In the genomic region with DNA sequence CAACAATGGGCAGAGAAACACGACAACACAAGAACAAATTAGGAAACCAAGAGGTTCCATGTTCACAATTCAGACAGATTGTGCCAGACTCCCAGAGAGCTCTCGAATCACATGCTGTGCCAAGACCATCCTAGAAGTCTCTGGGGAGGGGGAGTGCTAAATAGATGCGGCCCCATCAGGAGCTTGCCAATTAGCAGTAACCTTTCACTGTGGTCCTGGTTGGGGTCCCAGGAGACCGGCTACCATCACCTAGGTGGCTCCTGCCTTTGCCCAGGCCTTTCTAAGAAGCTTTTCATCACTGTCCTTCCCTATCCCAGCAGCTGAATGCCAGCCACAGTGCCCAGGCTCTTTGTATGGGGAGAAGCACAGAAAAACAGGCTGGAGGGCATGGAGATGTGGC, we compare ENCODE assay signal across 9 mouse cellular contexts. TPM values are rescaled to one million over a fixed set of nuclear protein-coding genes. Genes with fewer than 3 reads are reported as not detected.
A peak's percentile ranks its signal among the peaks of the same experiment; 100 is the strongest.
DNase-seq lines count a peak whose midpoint lies in the region; ATAC-seq lines count a peak whose summit lies in the region.
"Had no signal": no experiment of that assay in that cellular context is flagged by ENCODE, and none has a peak within 500 bp of the region (broad histone marks: within the 10 kb centered on the region; RNA-seq: fewer than 3 reads in every experiment).

No protein-coding gene starts in this region.

- peak overlapping the region; percentile 10; the same call in 1 of the 2 replicates for H3K4me3 ChIP-seq in liver, embryonic 11.5 days (ENCODE audit: low read depth, low read length)
- H3K4me3 ChIP-seq in forebrain, embryonic 14.5 days (ENCODE audit: low read depth, low read length) = no peak overlapping the region
- H3K4me3 ChIP-seq in liver, embryonic 12.5 days = no peak overlapping the region
- no peak overlapping the region for H3K4me3 ChIP-seq in neural tube, embryonic 14.5 days (ENCODE audit: low read depth, low read length)

- H3K9me3 ChIP-seq in liver, embryonic 11.5 days (ENCODE audit: control insufficient read depth, low read length) = no peaks in the 10 kb centered on the region
- H3K9me3 ChIP-seq in forebrain, embryonic 14.5 days (replicated peaks; ENCODE audit: control insufficient read depth, low read length) = no peaks in the 10 kb centered on the region
- H3K9me3 ChIP-seq in liver, embryonic 12.5 days (replicated peaks) = no peaks in the 10 kb centered on the region
- H3K9me3 ChIP-seq in neural tube, embryonic 14.5 days (ENCODE audit: control insufficient read depth, low read length) = no peaks in the 10 kb centered on the region

- DNase-seq in liver, embryonic 11.5 days (ENCODE audit: low spot score) = no peak
- no peak for DNase-seq in liver
- DNase-seq in forebrain, embryonic 14.5 days (ENCODE audit: low spot score) = peak; percentile 78
- no peak for DNase-seq in spleen, postnatal 4 days (ENCODE audit: low spot score in 2 of 2)
- DNase-seq in Muller cell, postnatal 12 days (ENCODE audit: inconsistent ontology term) = no peak
- DNase-seq: lung, adult 18-20 months had no signal

- peak overlapping the region; percentile 57 for H3K4me2 ChIP-seq in liver, embryonic 11.5 days
- peak overlapping the region; percentile 25 for H3K4me2 ChIP-seq in forebrain, embryonic 14.5 days (ENCODE audit: low read length)
- H3K4me2 ChIP-seq in liver, embryonic 12.5 days = peak overlapping the region; percentile 56
- peak overlapping the region; percentile 30; the same call in 1 of the 2 replicates for H3K4me2 ChIP-seq in neural tube, embryonic 14.5 days (ENCODE audit: low read depth, low read length)

- peaks cover 4% of the 10 kb centered on the region; the same call in 1 of the 2 replicates for H3K36me3 ChIP-seq in liver, embryonic 11.5 days (ENCODE audit: control insufficient read depth, insufficient read depth, low read length)
- H3K36me3 ChIP-seq in forebrain, embryonic 14.5 days (ENCODE audit: control insufficient read depth, insufficient read depth, low read length) = no peaks in the 10 kb centered on the region
- H3K36me3 ChIP-seq in liver, embryonic 12.5 days = peaks cover 25% of the 10 kb centered on the region
- no peaks in the 10 kb centered on the region for H3K36me3 ChIP-seq in neural tube, embryonic 14.5 days (ENCODE audit: control insufficient read depth, insufficient read depth, low read length)

- peak overlapping the region; percentile 75; the same call in 1 of the 2 replicates for H3K27ac ChIP-seq in liver, embryonic 11.5 days (ENCODE audit: low read depth, low read length)
- peak overlapping the region; percentile 92 for H3K27ac ChIP-seq in forebrain, embryonic 14.5 days (ENCODE audit: low read depth, low read length)
- peak overlapping the region; percentile 79 for H3K27ac ChIP-seq in liver, embryonic 12.5 days
- peak overlapping the region; percentile 80 for H3K27ac ChIP-seq in neural tube, embryonic 14.5 days (ENCODE audit: low read depth, low read length)

- H3K27me3 ChIP-seq in liver, embryonic 11.5 days (replicated peaks; ENCODE audit: control insufficient read depth, insufficient read depth, low read length) = no peaks in the 10 kb centered on the region
- no peaks in the 10 kb centered on the region for H3K27me3 ChIP-seq in forebrain, embryonic 14.5 days (replicated peaks; ENCODE audit: control insufficient read depth, insufficient read depth, low read length)
- H3K27me3 ChIP-seq in liver, embryonic 12.5 days (replicated peaks) = no peaks in the 10 kb centered on the region
- H3K27me3 ChIP-seq in neural tube, embryonic 14.5 days (ENCODE audit: control insufficient read depth, insufficient read depth, low read length) = no peaks in the 10 kb centered on the region

- H3K4me1 ChIP-seq in liver, embryonic 11.5 days (replicated peaks; ENCODE audit: control insufficient read depth, insufficient read depth, low read length) = peaks cover 45% of the 10 kb centered on the region
- peaks cover 29% of the 10 kb centered on the region for H3K4me1 ChIP-seq in forebrain, embryonic 14.5 days (ENCODE audit: control insufficient read depth, insufficient read depth, low read length)
- peaks cover 69% of the 10 kb centered on the region for H3K4me1 ChIP-seq in liver, embryonic 12.5 days
- H3K4me1 ChIP-seq in neural tube, embryonic 14.5 days (ENCODE audit: control insufficient read depth, insufficient read depth, low read length) = peaks cover 25% of the 10 kb centered on the region

- WGBS in liver, embryonic 11.5 days = 58% methylated on average over 4 of the region's 4 CpGs
- 8% methylated on average over 4 of the region's 4 CpGs for WGBS in forebrain, embryonic 14.5 days
- WGBS in liver, embryonic 12.5 days (ENCODE audit: insufficient replicate concordance) = 65% methylated on average over 4 of the region's 4 CpGs
- 25% methylated on average over 4 of the region's 4 CpGs for WGBS in neural tube, embryonic 14.5 days

- peak overlapping the region; percentile 65 for H3K9ac ChIP-seq in liver, embryonic 11.5 days (ENCODE audit: low read depth, low read length)
- peak overlapping the region; percentile 49 for H3K9ac ChIP-seq in forebrain, embryonic 14.5 days (ENCODE audit: low read length)
- H3K9ac ChIP-seq in liver, embryonic 12.5 days = peak overlapping the region; percentile 68
- 0 out of 2 replicates have a peak overlapping the region, but pooled peaks have one; percentile 37 for H3K9ac ChIP-seq in neural tube, embryonic 14.5 days (replicated peaks; ENCODE audit: low read depth, low read length)

- ATAC-seq in liver, embryonic 11.5 days (replicated peaks; ENCODE audit: low FRiP score) = no peak
- peak; percentile 69 for ATAC-seq in forebrain, embryonic 14.5 days
- ATAC-seq in liver, embryonic 12.5 days = no peak
- ATAC-seq in neural tube, embryonic 14.5 days (ENCODE audit: low read depth) = peak; percentile 7; the same call in 1 of the 2 replicates

RNA-seq across cellular contexts. Expression of gene 4930404H24Rik, which starts 8.5 kb away (rescaled TPM):
- not detected in 2 replicates for polyA plus RNA-seq in liver, embryonic 11.5 days (2014; fragmentation: Nextera tagmentation; extraction: Ambion mirVana)
- polyA plus RNA-seq in forebrain, embryonic 14.5 days (2014; fragmentation: Nextera tagmentation; extraction: Ambion mirVana) = not detected in 2 replicates
- not detected in 2 replicates for polyA plus RNA-seq in liver, embryonic 12.5 days (2016; fragmentation: Nextera tagmentation; extraction: Ambion mirVana)
- polyA plus RNA-seq in neural tube, embryonic 14.5 days (2014; fragmentation: Nextera tagmentation; extraction: Ambion mirVana) = not detected in 2 replicates
- polyA plus RNA-seq: large intestine, adult 2 months had no signal

RNA-seq across cellular contexts. Expression of gene Nol4l, which starts 45.7 kb away (rescaled TPM):
- 14.1 and 15.8 TPM in 2 replicates for polyA plus RNA-seq in liver, embryonic 11.5 days (2014; fragmentation: Nextera tagmentation; extraction: Ambion mirVana)
- polyA plus RNA-seq in forebrain, embryonic 14.5 days (2014; fragmentation: Nextera tagmentation; extraction: Ambion mirVana) = 31.4 and 42.0 TPM in 2 replicates
- polyA plus RNA-seq in liver, embryonic 12.5 days (2016; fragmentation: Nextera tagmentation; extraction: Ambion mirVana) = 9.3 and 9.8 TPM in 2 replicates
- 44.4 and 47.9 TPM in 2 replicates for polyA plus RNA-seq in neural tube, embryonic 14.5 days (2014; fragmentation: Nextera tagmentation; extraction: Ambion mirVana)

Comparison
In these comparisons a context has a peak if more than half of its experiments do, and no peak if none do; other contexts are left out.
1. ATAC-seq: peak in forebrain, embryonic 14.5 days (single experiment) and neural tube, embryonic 14.5 days (single experiment); none in liver, embryonic 11.5 days (single experiment) and liver, embryonic 12.5 days (single experiment).
2. Peak in every context shown above with its lines, with median percentiles within 50 percentile points of each other: H3K27ac ChIP-seq, H3K4me2 ChIP-seq and H3K9ac ChIP-seq.